Mouse (Mus musculus) 416B (cell line): ENCODE data around the gene Spata6.
A peak's percentile ranks its signal among the peaks of the same experiment; 100 is the strongest.

Experiments used
- DNase-seq: peaks from one replicate; pipeline ENCODE4 v3.0.0; 2011; ENCODE audit warnings: low read depth

Gene Spata6

GRCm38 (mm10) chr4:111719776-111720661, at the start of gene Spata6:
Gene Spata6 (plus strand): TSS chr4:111719984.
- peak; percentile 82 for DNase-seq

GRCm38 (mm10) chr4:111670566-111671421, 49.0 kb upstream of the Spata6 start:
- no peak for DNase-seq

GRCm38 (mm10) chr4:111671440-111671839, 48.3 kb upstream of the Spata6 start:
- DNase-seq = no peak

- no peak for DNase-seq
Measured at GRCm38 (mm10) chr4:111673904-111674303, 45.9 kb upstream of the Spata6 start.

- no peak for DNase-seq
Measured at GRCm38 (mm10) chr4:111681926-111682325, 37.9 kb upstream of the Spata6 start.

- DNase-seq = no peak
Measured at GRCm38 (mm10) chr4:111682793-111683192, 37.0 kb upstream of the Spata6 start.

- DNase-seq = no peak
Measured at GRCm38 (mm10) chr4:111683843-111684242, 35.9 kb upstream of the Spata6 start.

GRCm38 (mm10) chr4:111685951-111686350, 33.8 kb upstream of the Spata6 start:
- DNase-seq = no peak

GRCm38 (mm10) chr4:111686951-111687350, 32.8 kb upstream of the Spata6 start:
- DNase-seq = peak; percentile 65

GRCm38 (mm10) chr4:111687613-111688012, 32.2 kb upstream of the Spata6 start:
- DNase-seq = peak; percentile 74

- no peak for DNase-seq
Measured at GRCm38 (mm10) chr4:111691057-111691543, 28.7 kb upstream of the Spata6 start.

GRCm38 (mm10) chr4:111701381-111701780, 18.4 kb upstream of the Spata6 start:
- no peak for DNase-seq

- DNase-seq = no peak
Measured at GRCm38 (mm10) chr4:111704126-111704525, 15.7 kb upstream of the Spata6 start.

- no peak for DNase-seq
Measured at GRCm38 (mm10) chr4:111704975-111705374, 14.8 kb upstream of the Spata6 start.

- DNase-seq = peak; percentile 60
Measured at GRCm38 (mm10) chr4:111719296-111719695, 488 bp upstream of the Spata6 start.

- no peak for DNase-seq
Measured at GRCm38 (mm10) chr4:111720662-111721003, 849 bp downstream of the Spata6 start.

- DNase-seq = peak; percentile 63
Measured at GRCm38 (mm10) chr4:111721121-111721840, 1.5 kb downstream of the Spata6 start.

GRCm38 (mm10) chr4:111737551-111737950, 17.8 kb downstream of the Spata6 start:
- DNase-seq = no peak

- DNase-seq = no peak
Measured at GRCm38 (mm10) chr4:111780533-111780932, 60.7 kb downstream of the Spata6 start.

GRCm38 (mm10) chr4:111799892-111800291, 80.1 kb downstream of the Spata6 start:
- no peak for DNase-seq

- DNase-seq = no peak
Measured at GRCm38 (mm10) chr4:111803164-111803563, 83.4 kb downstream of the Spata6 start.

GRCm38 (mm10) chr4:111817478-111817877, 97.7 kb downstream of the Spata6 start:
- no peak for DNase-seq
